Mouse (Mus musculus) hematopoietic stem cell, adult 5-6 weeks (primary cell): ENCODE data around the gene Nutm1. TPM values are rescaled to one million over a fixed set of nuclear protein-coding genes. Genes with fewer than 3 reads are reported as not detected.

Experiments
- ATAC-seq, 2 experiments: fragments of 125-278 bp in 1 of 2; replicated peaks in 1 of 2; 2 replicates each; pipeline ENCODE4 v1.8.0; 2016 to 2017; ENCODE audit warnings: inconsistent platforms in 2 of 2, mild to moderate bottlenecking in 2 of 2, moderate number of reproducible peaks in 2 of 2, low read depth in 1 of 2, moderate TSS enrichment in 1 of 2; ENCODE audit not compliant: low FRiP score in 2 of 2, poor library complexity in 2 of 2, severe bottlenecking in 2 of 2, insufficient read depth in 1 of 2, low TSS enrichment in 1 of 2
- total RNA-seq: library from RNA; stranded (forward); fragments of 172-1452, 232-1000 nt; gene quantifications from 2 replicates; pipeline ENCODE4 v1.2.3, GENCODE M21; 2017

Gene Nutm1
- total RNA-seq, 1 experiment from 2014 or later = not detected

DNA sequence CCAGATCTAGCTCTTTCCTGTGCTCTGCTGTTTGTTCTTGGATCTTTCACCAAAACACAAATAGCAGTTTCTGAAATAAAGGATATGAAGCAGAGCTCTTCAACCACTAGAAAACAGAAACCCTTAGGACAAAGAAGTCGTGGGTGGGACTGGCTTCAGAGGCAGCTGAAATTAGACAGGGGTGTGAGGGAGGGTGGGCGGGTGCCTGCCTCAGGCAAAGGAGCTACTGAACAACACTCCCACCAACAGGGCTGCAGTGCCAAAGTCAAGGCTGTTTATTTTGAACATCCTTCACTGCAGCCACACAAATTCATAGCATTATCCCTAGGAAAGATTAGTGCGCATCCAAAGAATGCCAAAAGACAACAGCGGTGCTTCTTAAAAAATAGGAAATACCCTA lies 34.7 kb downstream of the Nutm1 start:
- ATAC-seq = no peak

DNA sequence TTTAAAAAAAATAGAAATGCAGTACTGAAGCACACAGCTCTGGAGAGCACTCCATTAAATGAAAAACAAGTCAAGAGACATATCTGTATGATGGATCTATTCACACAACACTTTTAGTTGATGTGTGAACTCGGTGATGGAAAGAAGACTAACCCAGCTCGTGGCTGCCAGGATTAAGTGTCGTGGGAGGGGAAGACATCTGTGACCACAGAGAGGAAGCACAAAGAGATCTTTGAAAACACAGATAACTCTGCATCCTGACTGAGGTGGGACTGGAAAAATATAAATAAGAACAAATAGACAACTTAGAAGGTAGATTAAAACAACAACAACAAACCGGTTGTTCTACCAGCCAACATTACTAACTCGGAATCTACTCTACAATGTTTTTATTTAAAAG lies 36.5 kb downstream of the Nutm1 start:
- ATAC-seq = no peak

DNA sequence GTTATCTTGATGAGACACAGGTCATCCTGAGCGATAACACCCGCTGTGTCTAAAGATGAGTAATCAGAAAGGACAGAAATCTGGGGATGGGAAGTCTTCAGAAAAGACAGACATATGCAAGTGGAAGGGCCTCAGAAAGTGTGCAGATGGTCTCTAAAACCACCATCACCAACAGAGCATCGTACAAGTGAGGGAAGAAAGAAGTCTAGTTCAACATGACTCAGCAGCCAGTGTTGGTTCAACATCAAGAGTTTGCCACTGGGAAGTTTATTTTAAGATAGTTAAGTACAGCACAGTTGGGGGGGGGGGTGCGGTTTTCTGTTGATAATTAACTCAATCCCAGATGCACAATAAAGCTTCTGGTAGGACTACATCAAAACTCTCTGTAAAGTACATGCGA lies 38.2 kb downstream of the Nutm1 start:
- ATAC-seq = no peak

DNA sequence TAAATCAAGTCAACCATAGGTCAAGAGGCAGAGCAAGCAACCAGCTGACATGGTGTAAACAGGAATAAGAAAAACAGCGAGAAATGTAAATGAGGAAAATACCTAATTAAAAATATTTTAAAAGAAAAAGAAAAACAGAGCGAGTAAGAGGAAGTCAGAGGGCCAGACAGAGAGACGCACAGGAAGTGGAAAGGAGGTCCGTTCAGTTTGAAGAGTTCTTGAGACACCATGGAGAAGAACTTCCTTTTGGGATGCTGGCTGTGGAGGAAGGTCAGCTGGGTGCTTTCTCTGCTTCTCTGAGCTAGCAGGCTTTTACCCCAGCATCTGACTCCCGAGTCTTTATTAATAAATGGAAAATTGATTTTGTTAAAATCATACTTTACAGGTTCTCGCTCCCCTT lies 41.5 kb downstream of the Nutm1 start:
- no peak for ATAC-seq

DNA sequence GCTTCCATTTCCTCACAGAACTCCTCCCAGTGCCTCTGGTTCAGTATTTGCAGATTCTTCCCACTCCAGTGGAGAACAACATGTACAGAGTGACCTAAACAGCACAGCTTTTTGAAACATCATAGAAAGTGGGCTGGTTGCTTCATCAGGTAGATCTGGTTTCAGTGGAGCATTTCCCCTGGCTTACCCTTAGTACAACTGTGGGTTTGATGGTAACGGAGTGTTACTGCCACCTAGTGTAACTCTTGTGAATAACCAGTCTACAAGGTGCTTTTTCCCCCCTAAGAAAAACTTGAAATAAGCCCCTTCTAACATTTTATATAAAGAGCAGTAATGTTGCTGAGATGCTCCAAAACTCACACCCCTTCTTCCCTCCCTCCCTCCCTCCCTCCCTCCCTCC lies 43.1 kb downstream of the Nutm1 start:
- ATAC-seq = peak; percentile 67 to 84; a peak in 3 of 4 replicates

DNA sequence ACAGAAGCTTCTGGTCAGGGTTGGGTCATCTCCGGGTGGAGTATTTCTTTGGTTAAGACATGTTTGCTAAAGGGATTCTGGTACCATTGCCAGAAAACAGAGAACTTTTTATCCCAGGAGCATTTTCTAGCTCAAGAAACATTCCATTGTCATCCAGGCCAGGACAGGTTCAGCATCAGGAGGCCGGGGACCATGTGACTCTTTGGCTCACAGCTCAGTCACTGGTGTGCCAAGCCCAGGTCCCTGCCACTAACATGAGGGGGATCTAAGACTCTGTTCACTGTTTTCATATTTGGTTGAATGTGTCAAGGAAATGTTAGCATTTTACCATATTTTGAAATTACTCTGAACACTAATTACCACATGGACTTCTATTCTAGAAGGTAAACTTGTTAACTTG lies 48.4 kb downstream of the Nutm1 start:
- ATAC-seq = no peak

DNA sequence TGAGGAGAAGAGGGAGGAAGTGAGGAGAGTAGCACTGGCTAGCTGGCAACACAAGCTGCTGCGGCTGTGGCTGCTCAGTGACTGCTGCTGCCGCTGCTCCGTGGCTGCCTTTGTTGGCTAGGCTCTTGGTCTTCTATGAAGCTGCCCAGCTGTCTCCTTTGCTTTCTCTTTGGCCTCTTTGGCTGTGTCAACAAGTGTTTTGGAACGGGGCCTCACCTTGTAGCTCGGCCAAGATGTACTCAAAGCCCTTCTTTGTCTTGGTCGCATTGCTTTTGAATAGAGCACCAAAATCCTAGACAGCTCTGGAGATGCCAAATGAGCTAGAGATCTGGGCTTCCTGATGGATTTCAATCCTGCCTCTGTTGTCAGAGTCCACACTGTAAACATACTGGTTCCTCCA lies 48.9 kb downstream of the Nutm1 start:
- no peak for ATAC-seq

DNA sequence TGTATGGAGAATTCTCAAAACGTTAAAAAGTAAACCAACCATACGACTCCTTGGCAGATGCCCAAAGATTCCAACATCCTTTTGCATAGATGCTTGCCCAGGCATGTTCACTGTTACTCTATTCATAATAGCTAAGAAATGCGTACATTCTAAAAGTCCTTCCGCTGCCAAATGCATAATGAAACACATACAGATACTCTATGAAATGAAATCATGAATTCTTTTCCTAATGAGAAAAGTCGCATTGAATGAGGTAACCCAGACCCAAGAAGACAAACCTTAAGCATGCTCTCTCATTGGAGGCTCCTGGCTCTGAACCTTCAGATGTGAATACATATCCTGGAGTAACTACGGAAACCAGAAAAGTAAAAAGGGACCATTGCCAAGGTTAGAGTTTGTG lies 56.0 kb downstream of the Nutm1 start:
- no peak for ATAC-seq

Other genes starting within 250 kb of the Nutm1 start
- gene Olfr1310, start 246.6 kb downstream of the Nutm1 start, total RNA-seq = not detected in 2 replicates
- not detected in 2 replicates for gene Olfr1311, start 234.9 kb downstream of the Nutm1 start, total RNA-seq
- gene Olfr1312, start 209.1 kb downstream of the Nutm1 start, total RNA-seq = not detected in 2 replicates
- gene Olfr1313, start 181.4 kb downstream of the Nutm1 start, total RNA-seq = not detected in 2 replicates
- gene Olfr1314, start 162.5 kb downstream of the Nutm1 start, total RNA-seq = not detected in 2 replicates
- gene Olfr1315-ps1, start 143.9 kb downstream of the Nutm1 start, total RNA-seq = not detected in 2 replicates
- not detected in 2 replicates for gene Olfr1316, start 124.3 kb downstream of the Nutm1 start, total RNA-seq
- gene Olfr1317, start 119.0 kb downstream of the Nutm1 start, total RNA-seq = not detected in 2 replicates
- gene Olfr1318, start 105.1 kb downstream of the Nutm1 start, total RNA-seq = not detected in 2 replicates
- 7.8 and 22.5 TPM in 2 replicates for gene Lpcat4, start 19.8 kb downstream of the Nutm1 start, total RNA-seq
- 109 and 165 TPM in 2 replicates for gene Nop10, start 2.6 kb upstream of the Nutm1 start, total RNA-seq
- gene Slc12a6, start 6.5 kb upstream of the Nutm1 start, total RNA-seq = 95.7 and 126 TPM in 2 replicates
- not detected in 2 replicates for gene Gm21985, start 7.0 kb upstream of the Nutm1 start, total RNA-seq
- 48.9 and 54.9 TPM in 2 replicates for gene Emc4, start 108.7 kb upstream of the Nutm1 start, total RNA-seq
- gene Katnbl1, start 119.9 kb upstream of the Nutm1 start, total RNA-seq = 20.3 and 21.7 TPM in 2 replicates
- gene Emc7, start 195.7 kb upstream of the Nutm1 start, total RNA-seq = 9.8 and 9.9 TPM in 2 replicates
- not detected in 2 replicates for gene Chrm5, start 221.5 kb upstream of the Nutm1 start, total RNA-seq
- gene Aven, start 233.7 kb upstream of the Nutm1 start, total RNA-seq = 27.4 and 40.3 TPM in 2 replicates